ENCODE assay signal across 9 mouse cellular contexts in the genomic region with DNA sequence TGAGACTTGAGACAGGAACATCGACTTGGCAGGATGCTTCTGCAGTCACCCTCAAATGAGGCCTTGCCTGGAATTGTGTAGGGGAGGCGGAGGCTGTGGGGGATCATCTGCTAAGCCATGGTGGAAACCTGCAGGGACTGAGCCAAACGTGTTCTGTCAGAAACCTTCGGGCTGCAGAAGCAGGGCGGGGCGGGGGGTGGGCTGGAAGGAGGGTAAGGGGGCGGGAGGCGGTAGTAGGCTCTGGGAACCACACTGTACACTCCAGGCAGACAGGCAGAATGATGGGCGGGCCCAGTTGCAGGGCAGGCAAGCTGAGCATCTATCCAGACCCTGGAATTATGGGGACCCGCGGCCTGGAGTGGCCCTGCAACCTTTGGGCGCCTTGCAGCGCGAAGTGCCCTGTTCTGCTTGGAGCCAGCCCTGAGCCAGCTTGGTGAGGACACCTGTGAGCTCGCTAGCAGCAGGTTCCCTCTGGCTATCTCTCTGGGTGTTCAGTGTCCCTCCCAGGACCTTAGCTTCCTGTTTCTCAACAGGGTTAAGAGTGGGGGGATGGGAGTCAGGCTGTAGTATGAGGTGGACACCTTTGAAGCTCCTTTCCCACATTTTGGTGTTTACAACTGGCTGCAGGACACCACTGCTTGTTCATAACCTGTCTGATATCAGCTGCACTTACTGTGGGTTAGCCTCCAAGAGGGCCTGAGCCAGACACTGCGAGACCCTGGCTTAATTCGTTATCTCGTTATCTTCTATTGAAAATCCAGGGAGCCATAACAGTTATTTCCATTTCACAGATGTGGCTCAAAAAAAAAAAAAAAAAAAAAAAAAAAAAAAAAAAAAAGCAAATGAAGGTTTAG.
DNase-seq lines count a peak whose midpoint lies in the region; ATAC-seq and TF ChIP-seq lines count a peak whose summit lies in the region.
"Had no signal": no experiment of that assay in that cellular context is flagged by ENCODE, and none has a peak within 500 bp of the region (broad histone marks: within the 10 kb centered on the region; RNA-seq: fewer than 3 reads in every experiment).

No protein-coding gene starts in this region.

- H3K27me3 ChIP-seq in kidney, postnatal 0 days (ENCODE audit: insufficient read depth, low read length), result no peaks in the 10 kb centered on the region
- H3K27me3 ChIP-seq in embryonic facial prominence, embryonic 13.5 days, result no peaks in the 10 kb centered on the region
- no peaks in the 10 kb centered on the region for H3K27me3 ChIP-seq in limb, embryonic 11.5 days (ENCODE audit: control insufficient read depth, insufficient read depth, low read length)
- H3K27me3 ChIP-seq in stomach, embryonic 14.5 days (ENCODE audit: control insufficient read depth, insufficient read depth, low read length), result no peaks in the 10 kb centered on the region
- no peaks in the 10 kb centered on the region for H3K27me3 ChIP-seq in cerebellum, adult 2 months (ENCODE audit: control insufficient read depth, insufficient read depth, low read length)

- TF ChIP-seq POLR2A in cerebellum, adult 2 months (IDR thresholded peaks at IDR 0.05; ENCODE audit: borderline replicate concordance, insufficient read depth, low read length), result no peak

- H3K9me3 ChIP-seq in kidney, postnatal 0 days (replicated peaks; ENCODE audit: low read length), result no peaks in the 10 kb centered on the region
- no peaks in the 10 kb centered on the region for H3K9me3 ChIP-seq in embryonic facial prominence, embryonic 13.5 days
- no peaks in the 10 kb centered on the region for H3K9me3 ChIP-seq in limb, embryonic 11.5 days (ENCODE audit: control insufficient read depth, low read length)
- no peaks in the 10 kb centered on the region for H3K9me3 ChIP-seq in stomach, embryonic 14.5 days (ENCODE audit: control insufficient read depth, low read depth, low read length)

- no peak for DNase-seq in kidney, postnatal 0 days (ENCODE audit: low spot score)
- no peak for DNase-seq in kidney, adult 11 months
- DNase-seq in limb, embryonic 11.5 days (ENCODE audit: low spot score), result peak; percentile 57
- DNase-seq in urinary bladder, adult 18-20 months (ENCODE audit: low spot score in 2 of 2), result no peak
- DNase-seq in cerebellum, adult 2 months, result no peak
- DNase-seq in spleen, postnatal 36 days (ENCODE audit: low spot score in 2 of 2), result no peak

- H3K27ac ChIP-seq in kidney, postnatal 0 days, result no peak overlapping the region
- H3K27ac ChIP-seq in embryonic facial prominence, embryonic 13.5 days, result no peak overlapping the region
- no peak overlapping the region for H3K27ac ChIP-seq in limb, embryonic 11.5 days (replicated peaks; ENCODE audit: low read depth, low read length)
- H3K27ac ChIP-seq in stomach, embryonic 14.5 days (ENCODE audit: low read length), result no peak overlapping the region
- H3K27ac ChIP-seq in cerebellum, adult 2 months (ENCODE audit: insufficient read depth, low read length), result no peak overlapping the region
- H3K27ac ChIP-seq: layer of hippocampus, adult 2 months had no signal

- peak; percentile 54 for ATAC-seq in kidney, postnatal 0 days (replicated peaks; ENCODE audit: low FRiP score, low read depth)
- ATAC-seq in embryonic facial prominence, embryonic 13.5 days (ENCODE audit: insufficient number of reproducible peaks, insufficient read depth, low FRiP score, low TSS enrichment, low read depth), result peak; percentile 80; the same call in 1 of the 2 replicates
- ATAC-seq in limb, embryonic 11.5 days (ENCODE audit: insufficient number of reproducible peaks, low FRiP score, low TSS enrichment, low read depth), result peak; percentile 78; the same call in 1 of the 2 replicates
- peak; percentile 84 for ATAC-seq in stomach, embryonic 14.5 days (ENCODE audit: insufficient number of reproducible peaks, insufficient read depth, low FRiP score, low read depth)

- no peak for TF ChIP-seq CTCF in kidney, postnatal 0 days (IDR thresholded peaks at IDR 0.05; ENCODE audit: low read depth)
- no peak for TF ChIP-seq CTCF in cerebellum, adult 2 months (IDR thresholded peaks at IDR 0.05; ENCODE audit: borderline replicate concordance, insufficient read depth, low read depth, low read length)

- H3K4me3 ChIP-seq in kidney, postnatal 0 days (replicated peaks; ENCODE audit: low read depth, low read length), result no peak overlapping the region
- H3K4me3 ChIP-seq in embryonic facial prominence, embryonic 13.5 days, result no peak overlapping the region
- no peak overlapping the region for H3K4me3 ChIP-seq in limb, embryonic 11.5 days (ENCODE audit: low read depth, low read length)
- no peak overlapping the region for H3K4me3 ChIP-seq in stomach, embryonic 14.5 days (ENCODE audit: low read depth, low read length)
- no peak overlapping the region for H3K4me3 ChIP-seq in cerebellum, adult 2 months (replicated peaks; ENCODE audit: insufficient read depth, low read depth, low read length)
- H3K4me3 ChIP-seq: layer of hippocampus, adult 2 months had no signal

- no peak overlapping the region for H3K9ac ChIP-seq in kidney, postnatal 0 days (ENCODE audit: low read depth, low read length)
- H3K9ac ChIP-seq in embryonic facial prominence, embryonic 13.5 days, result no peak overlapping the region
- no peak overlapping the region for H3K9ac ChIP-seq in limb, embryonic 11.5 days (ENCODE audit: low read length)
- no peak overlapping the region for H3K9ac ChIP-seq in stomach, embryonic 14.5 days (replicated peaks; ENCODE audit: low read depth, low read length)

- H3K4me2 ChIP-seq in kidney, postnatal 0 days (ENCODE audit: low read length), result 0 out of 2 replicates have a peak overlapping the region, but pooled peaks have one; percentile 27
- H3K4me2 ChIP-seq in embryonic facial prominence, embryonic 13.5 days, result peak overlapping the region; percentile 46
- peak overlapping the region; percentile 25 for H3K4me2 ChIP-seq in limb, embryonic 11.5 days (ENCODE audit: low read depth, severe bottlenecking)
- H3K4me2 ChIP-seq in stomach, embryonic 14.5 days (replicated peaks; ENCODE audit: low read depth, low read length), result peak overlapping the region; percentile 20; the same call in 1 of the 2 replicates

- WGBS in kidney, postnatal 0 days, result 16% methylated on average over 18 of the region's 18 CpGs
- WGBS in embryonic facial prominence, embryonic 13.5 days, result 18% methylated on average over 18 of the region's 18 CpGs
- WGBS in limb, embryonic 11.5 days, result 19% methylated on average over 18 of the region's 18 CpGs
- 21% methylated on average over 18 of the region's 18 CpGs for WGBS in stomach, embryonic 14.5 days
- WGBS in cerebellum, adult 2 months, result 27% methylated on average over 18 of the region's 18 CpGs

- no peaks in the 10 kb centered on the region for H3K36me3 ChIP-seq in kidney, postnatal 0 days (ENCODE audit: insufficient read depth, low read length)
- H3K36me3 ChIP-seq in embryonic facial prominence, embryonic 13.5 days, result no peaks in the 10 kb centered on the region
- no peaks in the 10 kb centered on the region for H3K36me3 ChIP-seq in limb, embryonic 11.5 days (ENCODE audit: control insufficient read depth, insufficient read depth, low read length)
- H3K36me3 ChIP-seq in stomach, embryonic 14.5 days (ENCODE audit: control insufficient read depth, insufficient read depth, low read length), result no peaks in the 10 kb centered on the region

- H3K4me1 ChIP-seq in kidney, postnatal 0 days (replicated peaks; ENCODE audit: insufficient read depth, low read length), result no peaks in the 10 kb centered on the region
- peaks cover 6% of the 10 kb centered on the region; the same call in 1 of the 2 replicates for H3K4me1 ChIP-seq in embryonic facial prominence, embryonic 13.5 days
- 0 out of 2 replicates have a peak, but pooled peaks cover 2% of the 10 kb centered on the region for H3K4me1 ChIP-seq in limb, embryonic 11.5 days (ENCODE audit: control insufficient read depth, insufficient read depth, low read length)
- H3K4me1 ChIP-seq in stomach, embryonic 14.5 days (ENCODE audit: control insufficient read depth, insufficient read depth, low read length), result 0 out of 2 replicates have a peak, but pooled peaks cover 3% of the 10 kb centered on the region
- no peaks in the 10 kb centered on the region for H3K4me1 ChIP-seq in cerebellum, adult 2 months (ENCODE audit: control insufficient read depth, insufficient read depth, low read length)
